Mouse (Mus musculus) gastrocnemius, adult 2 months (tissue): ENCODE measurements around the gene Apobec3. TPM values are rescaled to one million over a fixed set of nuclear protein-coding genes. Genes with fewer than 3 reads are reported as not detected.
"Not testable (repeated sequence)": the region's sequence is repeated elsewhere in the genome, so short reads cannot be mapped to it uniquely, and the experiment has no call there.

Source experiments
- DNase-seq: peaks from one replicate; pipeline ENCODE4 v3.0.0; 2022
- H3K27ac ChIP-seq: fragments of 200-600 bp; 2 replicates; pipeline ENCODE4 v1.8.1; 2022; ENCODE audit warnings: mild to moderate bottlenecking
- H3K4me3 ChIP-seq: fragments of 200-600 bp; 2 replicates; pipeline ENCODE4 v1.8.1; 2022; ENCODE audit warnings: mild to moderate bottlenecking, moderate library complexity
- CTCF ChIP-seq: fragments of 200-600 bp; IDR thresholded peaks from 2 replicates; pipeline ENCODE4 v1.8.1; 2022; ENCODE audit warnings: antibody characterized with exemption, mild to moderate bottlenecking, moderate library complexity
- intact Hi-C: fragments of 180-260 bp; cut with DNase I; formaldehyde crosslinking; loops from one replicate; pipeline ENCODE4 v1.15.1; 2025
- total RNA-seq, 2 experiments: library from RNA; stranded (reverse); gene quantifications; 2 replicates each; pipeline ENCODE4 v1.2.3; 2021

Gene Apobec3
- total RNA-seq, 2 experiments from 2014 or later, result 2.4 to 2.6 TPM

GRCm38 (mm10) chr15:79933670-79934514 is 42.4 kb downstream of the Apobec3 start:
- peak; percentile 19 for DNase-seq
- intact Hi-C loops, result loop anchor here (10.0 kb wide), 1 partner anchor 771 kb away; no protein-coding TSS in a partner anchor
- H3K27ac ChIP-seq, result no peak overlapping the region
- peak overlapping the region; percentile 97 for H3K4me3 ChIP-seq
- TF ChIP-seq CTCF, result no peak

- DNase-seq, result peak; percentile 8
- TF ChIP-seq CTCF, result no peak
- H3K4me3 ChIP-seq, result no peak overlapping the region
- intact Hi-C loops, result loop anchor here (10.0 kb wide), 1 partner anchor 770 kb away; no protein-coding TSS in a partner anchor
- no peak overlapping the region for H3K27ac ChIP-seq
Observed at GRCm38 (mm10) chr15:79934776-79935175, 43.3 kb downstream of the Apobec3 start.

GRCm38 (mm10) chr15:79935654-79936373 is 44.4 kb downstream of the Apobec3 start:
- no peak for TF ChIP-seq CTCF
- Histone ChIP-seq H3K27ac (no peak overlapping the region), H3K4me3 (no peak overlapping the region)
- DNase-seq, result peak; percentile 4
- intact Hi-C loops, result loop anchor here (10.0 kb wide), 1 partner anchor 769 kb away; no protein-coding TSS in a partner anchor

GRCm38 (mm10) chr15:79936374-79936751 is 44.9 kb downstream of the Apobec3 start:
- intact Hi-C loops, result loop anchor here (10.0 kb wide), 1 partner anchor 768 kb away; no protein-coding TSS in a partner anchor
- no peak overlapping the region for H3K27ac ChIP-seq
- H3K4me3 ChIP-seq, result no peak overlapping the region
- TF ChIP-seq CTCF, result no peak
- DNase-seq, result peak; percentile 4

GRCm38 (mm10) chr15:79939020-79939419 is 47.6 kb downstream of the Apobec3 start:
- DNase-seq, result peak; percentile 4
- Histone ChIP-seq H3K27ac (no peak overlapping the region), H3K4me3 (no peak overlapping the region)
- intact Hi-C loops, result loop anchor here (10.0 kb wide), 1 partner anchor 766 kb away; no protein-coding TSS in a partner anchor
- TF ChIP-seq CTCF, result no peak

GRCm38 (mm10) chr15:79939501-79939900 is 48.0 kb downstream of the Apobec3 start:
- not testable (repeated sequence) for H3K27ac ChIP-seq, H3K4me3 ChIP-seq, DNase-seq
- intact Hi-C loops, result loop anchor here (10.0 kb wide), 1 partner anchor 765 kb away; no protein-coding TSS in a partner anchor

GRCm38 (mm10) chr15:79939913-79940312 is 48.5 kb downstream of the Apobec3 start:
- peak; percentile 5 for DNase-seq
- no peak overlapping the region for H3K27ac ChIP-seq
- intact Hi-C loops, result loop anchor here (10.0 kb wide), 2 partner anchors 295 to 765 kb away; partner anchors contain the start of genes AC140267.1 and Mief1
- no peak for TF ChIP-seq CTCF
- H3K4me3 ChIP-seq, result no peak overlapping the region

GRCm38 (mm10) chr15:79940932-79941331 is 49.5 kb downstream of the Apobec3 start:
- TF ChIP-seq CTCF, result peak; percentile 92
- H3K4me3 ChIP-seq, result no peak overlapping the region
- H3K27ac ChIP-seq, result no peak overlapping the region
- DNase-seq, result peak; percentile 60
- intact Hi-C loops, result loop anchor here (10.0 kb wide), 1 partner anchor 294 kb away; the partner anchor contains the start of genes AC140267.1 and Mief1

- no peak for DNase-seq
- TF ChIP-seq CTCF, result no peak
- intact Hi-C loops, result loop anchor here (10.0 kb wide), 1 partner anchor 292 kb away; the partner anchor contains the start of genes AC140267.1 and Mief1
- H3K27ac ChIP-seq, result no peak overlapping the region
- no peak overlapping the region for H3K4me3 ChIP-seq
Observed at GRCm38 (mm10) chr15:79942541-79942940, 51.1 kb downstream of the Apobec3 start.

- DNase-seq, result no peak
- TF ChIP-seq CTCF, result no peak
- intact Hi-C loops, result loop anchor here (10.0 kb wide), 1 partner anchor 291 kb away; the partner anchor contains the start of genes AC140267.1 and Mief1
- no peak overlapping the region for H3K4me3 ChIP-seq
- no peak overlapping the region for H3K27ac ChIP-seq
Observed at GRCm38 (mm10) chr15:79943584-79943983, 52.1 kb downstream of the Apobec3 start.

- intact Hi-C loops, result loop anchor here (10.0 kb wide), 1 partner anchor 290 kb away; the partner anchor contains the start of genes AC140267.1 and Mief1
- TF ChIP-seq CTCF, result no peak
- peak; percentile 78 for DNase-seq
- Histone ChIP-seq H3K4me3 (no peak overlapping the region), H3K27ac (peak overlapping the region; percentile 49; the same call in 1 of the 2 replicates)
Observed at GRCm38 (mm10) chr15:79944948-79945347, 53.5 kb downstream of the Apobec3 start.

GRCm38 (mm10) chr15:79946022-79946421 is 54.6 kb downstream of the Apobec3 start:
- intact Hi-C loops, result loop anchor here (1.0 to 10.0 kb wide), 2 partner anchors 131 to 289 kb away; partner anchors contain the start of genes AC140267.1 and Mief1
- no peak; the same call in none of the 2 replicates for TF ChIP-seq CTCF

More at GRCm38 (mm10) chr15:79946022-79946421, 54.6 kb downstream of the Apobec3 start:
- peak; percentile 93 for DNase-seq
- H3K4me3 ChIP-seq, result no peak overlapping the region
- peak overlapping the region; percentile 48 for H3K27ac ChIP-seq
